Mouse (Mus musculus) neutrophil, adult 5-6 weeks (primary cell): ENCODE data around the gene Hapln2. TPM values are rescaled to one million over a fixed set of nuclear protein-coding genes. Genes with fewer than 3 reads are reported as not detected.

ENCODE experiments used
- ATAC-seq: fragments of 151-379, 151-347 bp; 2 replicates; pipeline ENCODE4 v1.8.0; 2017; ENCODE audit warnings: mild to moderate bottlenecking, moderate TSS enrichment; ENCODE audit not compliant: insufficient number of reproducible peaks, poor library complexity, low FRiP score, severe bottlenecking; ENCODE audit errors: extremely low read depth
- total RNA-seq: library from RNA; stranded (forward); fragments of 200-1000 nt; gene quantifications from 2 replicates; pipeline ENCODE4 v1.2.3, GENCODE M21; 2017

Hapln2 gene
- total RNA-seq, 1 experiment from 2014 or later = not detected

GRCm38 (mm10) chr3:87983627-87984026 lies 43.8 kb downstream of the Hapln2 start:
- ATAC-seq = no peak

GRCm38 (mm10) chr3:87982836-87983601 lies 44.4 kb downstream of the Hapln2 start:
- no peak for ATAC-seq

DNA sequence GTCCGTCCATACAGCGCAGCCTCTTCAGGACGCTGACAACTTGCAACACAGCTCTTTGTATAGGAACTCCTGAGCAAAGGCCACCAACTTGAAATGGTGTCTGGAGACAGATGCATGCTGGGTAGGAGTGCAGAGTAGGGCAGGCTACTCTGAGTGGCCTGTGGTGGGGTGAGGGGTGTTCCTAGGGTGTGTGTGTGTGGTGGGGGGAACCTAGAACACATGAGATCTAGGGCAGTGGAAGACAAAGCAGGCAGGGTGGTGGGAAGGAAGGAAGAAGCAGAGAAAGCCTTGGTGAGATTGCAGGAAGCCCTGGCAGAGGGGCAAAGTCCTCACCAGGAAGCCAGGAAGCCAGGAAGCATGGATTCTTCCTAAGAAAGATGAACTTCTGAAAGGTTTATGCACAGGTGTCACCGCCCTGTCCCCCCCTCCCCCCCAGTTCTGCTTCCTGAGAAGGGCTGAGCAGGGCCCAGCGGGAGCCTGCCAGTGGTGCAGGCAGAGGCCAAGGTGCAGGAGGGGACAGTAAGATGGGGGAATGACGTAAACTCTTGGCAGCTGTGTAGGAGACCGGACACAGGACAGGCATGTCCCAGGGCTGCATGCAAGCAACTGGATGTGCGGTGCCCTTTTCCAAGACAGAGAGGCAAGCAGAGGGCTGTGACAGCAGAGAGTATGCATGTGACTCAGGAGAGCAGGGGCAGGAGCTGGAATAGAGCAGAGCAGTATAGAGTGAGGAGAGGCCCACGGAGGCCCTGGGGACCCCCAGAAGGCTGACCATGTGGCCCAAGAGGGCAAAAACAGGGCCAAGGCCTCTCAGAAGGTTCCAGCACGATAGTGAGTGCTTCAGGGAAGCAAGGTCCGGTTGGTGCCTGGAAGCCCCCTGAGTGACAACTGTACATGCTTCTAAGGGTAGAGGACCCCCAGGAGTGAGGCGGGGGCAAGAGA lies 45.2 kb downstream of the Hapln2 start:
- no peak for ATAC-seq

- no peak for ATAC-seq
These were observed 46.1 kb downstream of the Hapln2 start for GRCm38 (mm10) chr3:87981214-87981760.

GRCm38 (mm10) chr3:87980728-87981127 lies 46.7 kb downstream of the Hapln2 start:
- ATAC-seq = no peak

DNA sequence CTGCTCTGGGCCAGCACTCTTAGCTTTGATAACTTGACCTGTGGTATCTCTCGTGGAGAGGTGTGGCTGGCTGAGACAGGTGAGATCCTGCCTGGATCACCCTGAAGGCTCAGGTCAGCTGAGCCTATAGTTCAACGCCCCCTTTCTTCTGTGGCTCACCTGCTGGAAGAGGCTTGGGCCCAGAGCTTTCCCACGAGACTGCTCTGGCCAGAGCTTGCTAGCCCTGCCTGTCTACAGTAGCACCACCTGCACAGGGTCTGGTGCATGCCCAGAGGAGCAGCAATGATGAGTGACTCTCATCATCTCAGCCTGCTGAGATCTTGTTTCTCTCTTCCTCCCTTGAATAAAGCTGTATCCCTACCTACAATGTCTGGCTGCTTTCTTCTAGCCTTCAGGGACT lies 47.3 kb downstream of the Hapln2 start:
- no peak for ATAC-seq

- no peak for ATAC-seq
These were observed 47.9 kb downstream of the Hapln2 start for GRCm38 (mm10) chr3:87979493-87979892.

- no peak for ATAC-seq
These were observed 52.9 kb downstream of the Hapln2 start for GRCm38 (mm10) chr3:87974381-87974987.

DNA sequence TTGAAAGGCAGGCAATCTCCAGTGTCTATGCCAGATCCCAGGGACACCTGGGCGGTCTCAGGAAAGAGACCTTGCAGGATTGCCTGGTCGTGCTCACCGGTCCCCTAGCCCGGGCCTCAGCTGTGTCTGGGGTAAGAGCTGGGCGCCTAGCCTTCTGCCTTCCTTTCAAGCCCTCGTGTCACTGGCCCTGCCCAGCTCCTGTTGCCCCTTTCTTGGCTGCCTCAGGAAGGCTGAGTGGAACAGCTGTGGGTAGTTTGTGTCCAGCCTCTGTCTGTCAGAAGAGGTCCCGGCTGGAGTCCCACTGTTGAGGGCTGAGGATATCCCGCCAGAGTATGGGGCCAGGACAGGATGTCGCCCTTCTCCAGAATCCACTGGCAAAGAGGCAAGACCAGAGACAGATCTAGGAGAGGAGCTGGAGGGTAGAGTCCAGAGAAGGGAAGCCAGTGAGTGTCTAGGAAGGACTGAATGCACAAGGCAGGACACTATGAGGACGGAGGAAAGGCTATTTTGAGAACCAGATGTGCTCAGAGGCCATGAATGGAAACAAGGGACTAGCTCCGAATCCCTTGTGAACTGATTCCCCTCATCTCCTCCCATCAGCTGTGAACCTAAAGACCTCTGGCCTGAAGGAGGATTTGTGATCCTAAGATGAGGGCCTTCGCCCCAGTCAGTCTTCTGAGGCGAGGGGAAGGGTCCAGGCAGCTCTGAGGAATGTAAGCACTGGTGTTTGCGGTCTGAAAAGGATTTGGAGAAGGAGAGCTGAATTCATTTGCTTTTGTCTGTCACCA lies 53.6 kb downstream of the Hapln2 start:
- no peak for ATAC-seq

DNA sequence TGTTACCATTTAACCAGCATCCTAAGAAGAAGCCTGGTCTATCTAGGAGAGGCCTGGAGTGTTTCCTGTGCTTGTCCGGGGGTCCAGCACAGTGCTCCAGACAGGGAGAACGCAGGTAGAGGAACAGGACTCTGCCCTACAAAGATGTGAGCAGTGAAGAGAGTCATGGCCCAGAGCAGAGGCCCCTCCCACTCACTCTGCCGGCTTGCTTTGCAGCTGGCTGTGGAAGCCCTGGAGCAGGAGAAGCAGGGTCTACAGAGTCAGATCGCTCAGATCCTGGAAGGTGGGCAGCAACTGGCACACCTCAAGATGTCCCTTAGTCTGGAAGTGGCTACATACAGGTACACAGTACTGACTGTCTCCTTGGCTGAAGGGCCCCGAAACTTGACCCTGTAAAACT lies 54.6 kb downstream of the Hapln2 start:
- ATAC-seq = no peak

DNA sequence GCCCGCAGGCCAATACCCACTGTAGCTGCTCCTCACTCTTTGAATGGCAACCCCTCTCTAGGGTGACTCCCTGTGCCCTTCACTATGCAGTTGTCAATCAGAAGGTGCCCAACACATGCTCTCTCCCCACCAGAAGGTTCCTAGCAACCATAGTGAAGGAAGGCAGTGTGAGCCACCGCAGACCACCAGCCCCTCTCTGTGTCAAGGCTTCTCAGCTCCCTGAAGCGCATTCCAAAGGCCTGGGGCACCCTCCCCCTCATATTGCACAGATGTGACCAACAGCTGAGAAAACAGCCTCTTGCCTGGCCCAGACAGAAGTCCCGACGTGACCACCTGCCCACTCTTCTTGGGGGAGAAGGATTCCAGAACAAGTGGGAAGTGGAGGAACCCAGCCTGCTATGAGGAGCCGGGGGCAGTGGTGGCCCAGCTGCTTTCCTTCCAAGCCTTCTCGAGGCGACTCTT lies 55.1 kb downstream of the Hapln2 start:
- no peak for ATAC-seq

Other genes with a start within 250 kb of the Hapln2 start
- not detected in 2 replicates for gene Ntrk1, start 232.4 kb downstream of the Hapln2 start, total RNA-seq
- gene Insrr, start 230.6 kb downstream of the Hapln2 start, total RNA-seq = not detected in 2 replicates
- gene Pear1, start 203.3 kb downstream of the Hapln2 start, total RNA-seq = 7.4 and 8.4 TPM in 2 replicates
- 11.8 and 14.6 TPM in 2 replicates for gene Sh2d2a, start 180.8 kb downstream of the Hapln2 start, total RNA-seq
- 37.2 and 37.4 TPM in 2 replicates for gene Prcc, start 142.0 kb downstream of the Hapln2 start, total RNA-seq
- gene Hdgf, start 121.3 kb downstream of the Hapln2 start, total RNA-seq = 78.5 and 81.7 TPM in 2 replicates
- 144 and 147 TPM in 2 replicates for gene Mrpl24, start 108.1 kb downstream of the Hapln2 start, total RNA-seq
- 32.5 and 33.1 TPM in 2 replicates for gene Isg20l2, start 97.3 kb downstream of the Hapln2 start, total RNA-seq
- gene Rrnad1, start 96.9 kb downstream of the Hapln2 start, total RNA-seq = 27.9 and 37.2 TPM in 2 replicates
- gene Crabp2, start 78.9 kb downstream of the Hapln2 start, total RNA-seq = not detected in 2 replicates
- 0.12 TPM in 1 of 2 replicates, not detected in the other for gene Nes, start 56.5 kb downstream of the Hapln2 start, total RNA-seq
- gene Bcan, start 27.4 kb downstream of the Hapln2 start, total RNA-seq = not detected in 2 replicates
- 13.5 and 14.9 TPM in 2 replicates for gene Gpatch4, start 15.5 kb upstream of the Hapln2 start, total RNA-seq
- 15.0 and 22.8 TPM in 2 replicates for gene Naxe, start 30.9 kb upstream of the Hapln2 start, total RNA-seq
- gene Ttc24, start 50.7 kb upstream of the Hapln2 start, total RNA-seq = not detected in 2 replicates
- 0.12 TPM in 1 of 2 replicates, not detected in the other for gene Iqgap3, start 54.4 kb upstream of the Hapln2 start, total RNA-seq
- gene Mef2d, start 114.8 kb upstream of the Hapln2 start, total RNA-seq = 120 and 162 TPM in 2 replicates
- gene Rhbg, start 227.1 kb upstream of the Hapln2 start, total RNA-seq = not detected in 2 replicates